Mouse (Mus musculus) left cerebral cortex, adult 6 months (tissue): Measurements from ENCODE around the gene Suclg2. TPM values are rescaled to one million over a fixed set of nuclear protein-coding genes. Genes with fewer than 3 reads are reported as not detected.

Experiments used
- long read RNA-seq, 2 experiments: library from polyadenylated mRNA; unstranded; transcript quantifications; one replicate each; pipeline ENCODE4 v2.0.0; 2019 to 2020
- polyA plus RNA-seq: library from polyadenylated mRNA; unstranded; fragments of <200 nt; fragmentation: Nextera tagmentation; gene quantifications from 2 replicates; pipeline ENCODE4 v1.2.3, GENCODE M21; 2021

Gene Suclg2
- 15.0 and 16.5 TPM in 2 replicates for polyA plus RNA-seq
- long read RNA-seq, experiment 1, transcript Suclg2-204 (11 exons, 3,367 nt): major isoform, 159 of 168 reads
- long read RNA-seq, experiment 1, partial matches to known transcripts: 5 of 168 reads
- long read RNA-seq, experiment 1, other reads (novel, unspliced or antisense): 4 of 168 reads
- long read RNA-seq, experiment 2, transcript Suclg2-204 (11 exons, 3,367 nt): major isoform, 18 of 24 reads
- long read RNA-seq, experiment 2, partial matches to known transcripts: 5 of 24 reads
- long read RNA-seq, experiment 2, other reads (novel, unspliced or antisense): 1 of 24 reads

DNA sequence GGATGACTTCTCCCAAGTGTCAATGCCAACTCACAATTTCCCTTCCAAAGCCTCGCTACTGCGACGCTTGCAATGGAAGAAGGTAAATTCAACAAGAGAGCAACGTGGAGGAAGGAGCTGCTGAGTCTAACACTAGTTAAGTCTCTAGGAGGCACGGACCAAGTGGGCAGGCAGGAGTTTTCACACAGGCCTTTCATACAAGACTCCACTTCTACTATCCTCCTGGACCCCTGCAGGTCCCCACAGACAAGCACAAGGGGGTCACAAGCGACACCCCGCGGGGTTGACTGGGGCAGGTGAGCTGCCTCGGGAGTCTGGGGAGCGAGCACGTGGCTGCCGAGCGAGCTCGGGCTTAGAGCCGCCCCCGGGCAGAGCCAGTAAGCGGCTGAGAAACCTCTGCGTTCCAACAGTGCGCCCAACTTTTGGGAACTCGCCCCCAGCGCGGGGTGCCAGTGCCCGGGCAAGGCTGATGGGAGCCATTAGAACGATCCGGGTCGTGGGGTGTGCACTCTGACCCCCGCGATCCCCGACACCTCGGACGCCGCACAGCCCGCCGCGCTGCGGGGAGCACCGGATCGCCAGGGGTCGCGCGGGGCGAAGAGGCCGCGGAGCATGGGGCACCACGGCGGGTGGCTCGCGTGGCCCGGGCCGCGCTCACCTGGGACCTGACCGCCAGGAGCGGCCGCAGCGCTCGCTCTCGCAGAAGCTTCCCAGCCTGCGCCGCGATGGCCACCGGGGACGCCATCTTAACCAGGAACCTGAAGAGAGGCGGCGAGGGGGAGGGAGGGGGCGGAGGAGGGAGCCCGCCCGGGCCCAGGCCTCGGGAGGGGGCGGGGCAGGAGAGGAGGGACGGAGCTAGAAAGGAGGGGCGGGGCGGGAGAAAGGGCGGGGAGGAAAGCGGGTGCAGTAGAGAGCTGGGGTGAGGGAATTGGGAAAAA, at the start of gene Suclg2:
Gene Suclg2 (minus strand): TSS at position 770 of the 938 bp plus-strand sequence.

